Mouse (Mus musculus): Measurements from ENCODE around the gene Olfr186. TPM values are rescaled to one million over a fixed set of nuclear protein-coding genes. Genes with fewer than 3 reads are reported as not detected.

The Olfr186 gene
- polyA plus RNA-seq (2014; fragmentation: Illumina TruSeq; extraction: RNeasy Lipid Tissue Mini Kit (QIAGEN cat#74804); ENCODE audit: low read depth, low replicate concordance): not detected

DNA sequence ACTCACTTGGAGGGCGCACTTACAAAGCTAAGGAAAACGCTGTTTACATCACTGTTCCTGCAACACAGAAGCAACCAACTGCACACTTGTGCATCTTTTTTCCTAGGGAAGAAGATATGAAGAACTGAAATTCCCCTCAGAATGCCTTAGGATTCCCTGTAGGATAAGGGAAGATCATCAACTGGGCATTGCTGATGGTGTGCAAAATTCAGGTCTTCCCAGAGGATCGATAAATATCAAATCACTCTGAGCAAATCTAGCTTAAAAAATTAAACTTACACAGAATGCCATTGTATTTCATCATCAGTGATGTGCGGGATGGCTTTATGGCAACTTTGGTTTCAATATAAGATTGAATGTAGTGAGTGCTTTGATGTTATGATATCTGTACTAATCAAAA, at the start of gene Olfr186:
Gene Olfr186 (minus strand): TSS at position 101 of the 400 bp plus-strand sequence.

DNA sequence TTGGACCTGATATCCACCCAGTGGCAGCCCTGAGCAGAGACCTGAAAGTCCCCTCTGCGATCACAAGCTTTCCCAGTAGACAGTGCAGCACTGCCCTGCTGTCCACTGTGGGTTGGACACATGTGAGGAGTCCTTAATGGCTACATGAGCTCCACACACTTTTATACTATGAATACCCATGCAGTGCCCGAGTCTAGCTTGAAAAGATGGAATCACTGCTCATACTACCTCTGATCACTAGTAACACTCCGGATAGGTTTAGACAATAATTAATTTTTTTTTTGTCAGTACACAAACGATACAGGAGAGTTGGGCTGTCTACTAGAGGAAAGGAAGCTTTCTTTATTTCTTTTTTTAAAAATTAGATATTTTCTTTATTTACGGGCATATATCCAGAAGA, 47.8 kb upstream of the Olfr186 start, which contains the start of gene Olfr190:
Gene Olfr190 (minus strand): TSS at position 101 of the 400 bp plus-strand sequence.

DNA sequence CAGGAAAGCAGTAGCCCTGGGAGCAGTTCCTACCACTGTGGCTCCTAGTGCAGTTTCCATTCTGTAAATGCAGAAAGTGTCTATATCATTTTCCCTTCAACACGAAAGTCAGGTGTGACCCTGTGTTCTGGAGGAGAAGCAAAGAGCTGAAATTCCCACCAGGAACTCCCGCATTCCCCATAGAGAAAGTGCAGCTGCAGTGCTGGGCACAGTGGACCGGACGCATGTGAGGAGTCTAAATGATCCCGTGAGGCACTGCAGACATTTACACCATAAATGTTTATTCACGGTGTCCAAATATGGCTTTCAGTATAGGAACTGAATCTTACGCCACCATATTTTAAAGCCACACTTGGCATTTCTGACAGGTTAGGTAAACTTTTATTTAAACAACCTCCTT, 9.6 kb upstream of the Olfr186 start, which contains the start of gene Olfr187:
Gene Olfr187 (minus strand): TSS at position 58 of the 400 bp plus-strand sequence.

DNA sequence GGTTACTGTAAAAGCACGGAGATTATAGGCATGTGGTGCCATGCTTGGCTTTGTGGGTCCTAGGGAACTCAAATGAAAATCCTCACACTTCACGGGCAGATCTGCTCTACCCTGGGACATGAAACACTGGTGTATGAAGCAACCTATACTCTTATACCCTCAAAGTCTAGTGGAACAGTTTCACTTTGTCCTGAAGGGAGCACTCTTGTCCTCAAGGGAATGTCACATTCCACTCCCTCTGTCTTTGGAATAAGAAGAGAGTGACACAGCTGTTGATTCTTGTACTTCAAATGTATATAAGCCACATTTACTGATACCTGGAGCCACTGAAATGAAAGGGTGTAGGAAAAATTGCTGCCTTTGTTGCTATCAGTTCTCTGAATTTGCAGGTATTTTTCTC, 35.0 kb downstream of the Olfr186 start, which contains the start of gene Olfr183:
Gene Olfr183 (plus strand): TSS at position 301 of the 400 bp plus-strand sequence.

Other genes with a start within 250 kb of the Olfr186 start
- gene Olfr173, start 230.0 kb downstream of the Olfr186 start, polyA plus RNA-seq (2014; fragmentation: Illumina TruSeq; extraction: RNeasy Lipid Tissue Mini Kit (QIAGEN cat#74804); ENCODE audit: low read depth, low replicate concordance): not detected
- not detected for gene Olfr175-ps1, start 203.5 kb downstream of the Olfr186 start, polyA plus RNA-seq (2014; fragmentation: Illumina TruSeq; extraction: RNeasy Lipid Tissue Mini Kit (QIAGEN cat#74804); ENCODE audit: low read depth, low replicate concordance)
- gene Olfr177, start 155.5 kb downstream of the Olfr186 start, polyA plus RNA-seq (2014; fragmentation: Illumina TruSeq; extraction: RNeasy Lipid Tissue Mini Kit (QIAGEN cat#74804); ENCODE audit: low read depth, low replicate concordance): not detected
- gene Olfr178, start 138.2 kb downstream of the Olfr186 start, polyA plus RNA-seq (2014; fragmentation: Illumina TruSeq; extraction: RNeasy Lipid Tissue Mini Kit (QIAGEN cat#74804); ENCODE audit: low read depth, low replicate concordance): not detected
- not detected for gene Olfr181, start 101.5 kb downstream of the Olfr186 start, polyA plus RNA-seq (2014; fragmentation: Illumina TruSeq; extraction: RNeasy Lipid Tissue Mini Kit (QIAGEN cat#74804); ENCODE audit: low read depth, low replicate concordance)
- gene Olfr180, start 100.9 kb downstream of the Olfr186 start, polyA plus RNA-seq (2014; fragmentation: Illumina TruSeq; extraction: RNeasy Lipid Tissue Mini Kit (QIAGEN cat#74804); ENCODE audit: low read depth, low replicate concordance): not detected
- gene Olfr183, start 34.9 kb downstream of the Olfr186 start, polyA plus RNA-seq (2014; fragmentation: Illumina TruSeq; extraction: RNeasy Lipid Tissue Mini Kit (QIAGEN cat#74804); ENCODE audit: low read depth, low replicate concordance): not detected
- not detected for gene Olfr187, start 9.5 kb upstream of the Olfr186 start, polyA plus RNA-seq (2014; fragmentation: Illumina TruSeq; extraction: RNeasy Lipid Tissue Mini Kit (QIAGEN cat#74804); ENCODE audit: low read depth, low replicate concordance)
- not detected for gene Olfr190, start 47.7 kb upstream of the Olfr186 start, polyA plus RNA-seq (2014; fragmentation: Illumina TruSeq; extraction: RNeasy Lipid Tissue Mini Kit (QIAGEN cat#74804); ENCODE audit: low read depth, low replicate concordance)
- not detected for gene Olfr191, start 59.5 kb upstream of the Olfr186 start, polyA plus RNA-seq (2014; fragmentation: Illumina TruSeq; extraction: RNeasy Lipid Tissue Mini Kit (QIAGEN cat#74804); ENCODE audit: low read depth, low replicate concordance)
- not detected for gene Olfr193, start 81.6 kb upstream of the Olfr186 start, polyA plus RNA-seq (2014; fragmentation: Illumina TruSeq; extraction: RNeasy Lipid Tissue Mini Kit (QIAGEN cat#74804); ENCODE audit: low read depth, low replicate concordance)
- not detected for gene Olfr194, start 90.8 kb upstream of the Olfr186 start, polyA plus RNA-seq (2014; fragmentation: Illumina TruSeq; extraction: RNeasy Lipid Tissue Mini Kit (QIAGEN cat#74804); ENCODE audit: low read depth, low replicate concordance)
- not detected for gene Olfr195, start 116.8 kb upstream of the Olfr186 start, polyA plus RNA-seq (2014; fragmentation: Illumina TruSeq; extraction: RNeasy Lipid Tissue Mini Kit (QIAGEN cat#74804); ENCODE audit: low read depth, low replicate concordance)
- gene Olfr196, start 140.2 kb upstream of the Olfr186 start, polyA plus RNA-seq (2014; fragmentation: Illumina TruSeq; extraction: RNeasy Lipid Tissue Mini Kit (QIAGEN cat#74804); ENCODE audit: low read depth, low replicate concordance): not detected
- gene Olfr198, start 173.2 kb upstream of the Olfr186 start, polyA plus RNA-seq (2014; fragmentation: Illumina TruSeq; extraction: RNeasy Lipid Tissue Mini Kit (QIAGEN cat#74804); ENCODE audit: low read depth, low replicate concordance): not detected
- not detected for gene Olfr199, start 189.5 kb upstream of the Olfr186 start, polyA plus RNA-seq (2014; fragmentation: Illumina TruSeq; extraction: RNeasy Lipid Tissue Mini Kit (QIAGEN cat#74804); ENCODE audit: low read depth, low replicate concordance)
- gene Olfr201, start 242.3 kb upstream of the Olfr186 start, polyA plus RNA-seq (2014; fragmentation: Illumina TruSeq; extraction: RNeasy Lipid Tissue Mini Kit (QIAGEN cat#74804); ENCODE audit: low read depth, low replicate concordance): not detected